Mouse (Mus musculus) CD8-positive naive resting alpha-beta T cell, adult 57 days (primary cell): Measurements from ENCODE around the gene Rmnd5b. TPM values are rescaled to one million over a fixed set of nuclear protein-coding genes. Genes with fewer than 3 reads are reported as not detected.

Experiments
- total RNA-seq: library from RNA; stranded (reverse); gene quantifications from one replicate; pipeline ENCODE4 v1.2.4, GENCODE M21; 2023

The Rmnd5b gene
- 81.8 TPM for total RNA-seq

DNA sequence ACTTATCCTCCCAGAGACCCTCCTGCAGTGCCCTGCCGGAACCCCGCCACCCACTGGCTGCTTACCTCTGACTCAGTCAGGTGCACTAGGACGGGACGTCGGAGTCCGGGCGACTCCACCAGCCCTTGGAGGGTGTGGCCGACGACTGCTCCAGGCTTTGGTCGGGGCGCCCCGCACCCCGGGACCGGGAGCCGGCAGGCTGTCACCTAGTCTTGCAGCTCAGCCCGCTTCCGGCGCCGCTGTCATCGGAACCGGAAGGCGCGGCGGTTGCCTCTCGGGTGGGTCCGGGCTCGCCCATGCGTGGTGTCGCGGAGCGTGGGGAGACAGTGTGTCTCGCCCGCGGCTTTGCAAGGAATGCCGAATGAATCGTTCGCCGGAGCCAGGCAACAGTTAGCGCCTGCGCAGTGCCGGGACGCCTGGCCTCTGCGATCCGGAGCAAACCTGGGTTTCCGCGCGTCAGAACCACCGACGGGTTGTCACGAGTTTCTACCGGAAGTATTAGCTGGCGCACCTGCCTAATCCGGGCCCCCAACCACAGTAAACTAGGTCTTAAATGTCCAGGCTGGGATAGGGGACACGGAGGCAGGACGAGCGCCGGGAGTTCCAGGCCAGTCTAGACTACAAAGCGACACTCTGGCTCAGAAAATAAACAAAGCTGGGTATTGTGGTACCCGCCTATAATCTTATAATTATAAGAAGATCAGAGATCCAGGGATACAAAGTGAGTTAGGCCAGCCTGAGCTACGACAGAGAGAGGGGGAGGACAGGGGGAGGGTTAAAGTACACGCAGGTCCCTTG, at the start of gene Rmnd5b:
Rmnd5b (minus strand) TSS at position 372 of the 798 bp plus-strand sequence.

DNA sequence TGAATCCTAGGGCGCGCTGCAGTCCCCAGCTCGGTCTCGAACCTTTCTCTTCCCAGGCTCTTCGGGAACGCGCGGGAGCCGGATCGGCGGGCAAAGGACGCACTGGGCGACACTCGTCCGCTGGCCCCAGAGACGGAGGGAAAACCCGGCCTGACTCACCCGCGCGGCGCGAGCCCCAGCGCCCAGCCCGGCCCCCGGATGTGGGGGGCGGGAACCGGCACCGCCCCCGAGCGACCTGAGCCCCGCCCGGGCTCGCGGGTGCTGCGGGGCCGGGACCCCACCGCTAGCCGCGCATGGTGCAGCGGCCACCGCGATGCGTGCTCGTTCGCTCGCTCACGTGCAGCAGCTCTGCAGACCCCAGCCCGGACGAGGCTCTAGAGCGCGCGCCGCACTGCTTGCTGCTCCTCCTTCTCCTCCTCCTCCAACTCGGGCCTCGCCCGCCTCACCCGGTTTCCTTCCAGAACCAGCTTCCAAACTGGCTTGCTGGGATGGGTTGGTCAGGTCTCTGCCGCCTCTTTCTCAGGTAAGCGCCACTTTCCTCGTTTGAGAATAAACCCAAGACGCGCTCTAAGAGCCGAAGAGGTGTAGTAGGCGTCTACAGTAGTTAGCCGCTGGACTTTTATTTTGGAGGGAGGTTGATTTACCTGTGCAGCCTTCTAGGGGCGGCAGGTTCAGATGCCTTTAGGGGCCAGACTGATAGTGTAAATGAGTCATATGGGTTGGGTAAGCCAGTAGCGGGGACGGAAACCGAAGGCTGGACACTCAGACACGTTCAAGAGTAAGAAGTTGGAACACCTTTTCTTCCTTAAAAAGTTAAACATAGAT, 15.2 kb upstream of the Rmnd5b start, which contains the start of the genes N4bp3 and D930048N14Rik:
N4bp3 (minus strand) TSS at position 152 of the 825 bp plus-strand sequence.
D930048N14Rik (plus strand) TSS at position 264 of the 825 bp plus-strand sequence.

DNA sequence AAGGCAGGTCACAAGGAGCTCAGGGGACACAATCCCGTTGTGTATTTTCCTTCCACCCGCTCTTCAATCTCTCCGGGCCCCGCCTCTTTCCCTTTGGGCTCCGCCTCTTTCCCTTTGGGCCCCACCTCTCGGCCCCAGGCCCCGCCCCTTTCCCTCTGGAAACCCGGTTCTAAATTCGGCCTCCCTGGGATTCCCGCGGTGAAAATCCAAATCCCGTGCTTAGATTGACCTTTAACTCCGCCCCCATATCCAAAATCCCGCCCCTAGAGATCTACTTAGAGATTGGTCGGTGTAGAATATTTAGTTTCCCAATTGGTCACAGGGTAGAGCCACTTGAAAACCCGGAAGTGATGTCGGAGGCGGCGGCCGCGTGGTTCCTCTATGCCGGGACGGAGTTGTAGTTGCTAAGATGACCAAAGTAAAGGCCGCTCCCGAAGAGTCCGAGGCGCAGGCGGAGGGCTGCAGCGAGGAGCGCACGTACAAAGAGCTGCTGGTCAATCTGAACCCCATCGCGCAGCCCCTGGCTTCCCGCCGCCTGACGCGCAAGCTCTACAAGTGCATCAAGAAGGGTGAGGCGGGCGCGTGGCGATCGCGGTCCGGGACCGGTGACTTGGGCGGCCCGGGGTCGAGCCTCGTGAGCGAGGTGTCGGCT, 16.2 kb downstream of the Rmnd5b start, which contains the start of gene Nhp2:
Nhp2 (plus strand) TSS at position 327 of the 652 bp plus-strand sequence.

DNA sequence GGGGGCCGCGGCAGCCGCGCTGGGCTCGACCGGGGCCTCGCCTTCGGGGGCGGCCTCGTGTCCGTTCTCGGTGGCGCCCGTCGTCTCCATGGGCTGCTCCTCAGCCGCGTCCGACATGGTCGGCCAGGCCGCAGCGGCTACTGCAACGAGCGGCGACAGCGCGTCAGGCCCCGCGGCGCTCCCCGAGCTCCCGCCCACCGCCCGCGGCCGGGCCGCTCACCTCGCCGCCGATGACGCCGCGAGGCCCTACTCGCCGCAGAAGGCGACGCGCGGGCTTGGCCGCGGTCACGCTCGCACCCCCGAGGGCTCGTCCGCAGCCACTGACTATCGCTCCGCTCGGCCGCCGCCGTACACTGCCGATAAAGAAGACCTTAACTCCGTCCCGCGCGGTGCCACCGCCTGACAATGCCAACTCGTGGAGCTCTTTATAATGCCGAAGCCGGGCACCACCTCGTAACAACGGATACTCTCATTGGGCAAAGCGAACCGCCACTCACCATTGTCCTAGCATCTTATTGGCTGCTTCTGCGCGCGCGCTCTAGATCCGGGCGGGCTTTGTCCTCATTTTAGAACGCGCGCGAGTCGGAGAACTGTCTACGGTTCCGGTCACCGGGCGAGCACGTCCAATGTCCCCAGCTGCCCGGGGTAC, 29.1 kb downstream of the Rmnd5b start, which contains the start of gene Hnrnpab:
Hnrnpab (minus strand) TSS at position 401 of the 649 bp plus-strand sequence.

DNA sequence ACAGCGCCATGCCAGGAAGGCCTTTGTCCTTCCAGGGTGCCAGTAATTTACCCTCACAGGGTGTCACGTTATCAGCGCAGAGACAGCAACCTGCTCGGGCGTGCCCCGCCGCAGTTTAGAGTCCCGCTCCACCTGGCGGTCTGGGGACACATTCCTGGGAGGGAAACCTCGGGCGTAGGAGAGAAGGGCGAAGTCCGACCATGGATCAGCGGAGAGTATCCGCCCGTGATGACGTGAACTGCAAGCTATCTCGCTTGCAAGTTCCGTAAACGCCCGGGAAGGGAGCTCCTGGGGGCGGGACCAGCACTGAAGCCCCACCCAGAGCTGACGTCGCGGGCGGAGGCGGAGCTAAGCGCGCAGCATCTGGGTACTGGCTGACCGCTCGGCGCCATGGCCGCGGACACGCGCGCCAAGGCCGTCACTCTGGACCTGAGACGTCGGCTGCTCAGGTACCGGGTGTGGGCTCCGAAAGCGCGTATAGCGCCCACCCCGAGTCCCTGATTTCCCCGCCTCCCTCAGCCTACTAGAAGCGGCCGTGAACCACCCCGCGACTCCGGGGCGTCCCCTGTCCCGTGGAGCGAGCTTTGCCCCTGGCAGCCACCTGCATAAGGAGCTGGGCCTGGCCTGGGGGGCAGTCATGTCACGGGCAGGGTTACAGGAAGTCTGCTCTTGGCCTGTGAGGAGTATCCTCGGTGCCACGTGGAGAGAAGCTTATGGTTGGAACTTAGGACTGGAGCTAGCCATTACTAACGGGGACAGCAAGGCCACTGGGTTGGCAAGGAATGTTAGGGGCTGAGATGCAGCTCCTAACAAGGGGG, 51.1 kb downstream of the Rmnd5b start, which contains the start of gene Phykpl:
Phykpl (plus strand) TSS at position 327 of the 818 bp plus-strand sequence.

Other genes with a start within 250 kb of the Rmnd5b start
- gene Phykpl, start 51.1 kb downstream of the Rmnd5b start, total RNA-seq: 10.3 TPM
- 209 TPM for gene Hnrnpab, start 29.0 kb downstream of the Rmnd5b start, total RNA-seq
- 42.6 TPM for gene Nhp2, start 16.2 kb downstream of the Rmnd5b start, total RNA-seq
- 11.4 TPM for gene N4bp3, start 14.9 kb upstream of the Rmnd5b start, total RNA-seq
- 1.9 TPM for gene D930048N14Rik, start 15.1 kb upstream of the Rmnd5b start, total RNA-seq
- 4.5 TPM for gene 0610009B22Rik, start 53.0 kb upstream of the Rmnd5b start, total RNA-seq
- 45.2 TPM for gene Sec24a, start 127.7 kb upstream of the Rmnd5b start, total RNA-seq
- gene Sar1b, start 127.8 kb upstream of the Rmnd5b start, total RNA-seq: 24.4 TPM
- 67.8 TPM for gene Jade2, start 221.8 kb upstream of the Rmnd5b start, total RNA-seq